Mouse (Mus musculus) heart, embryonic 11.5 days (tissue): ENCODE results near the gene Gabrg3. TPM values are rescaled to one million over a fixed set of nuclear protein-coding genes. Genes with fewer than 3 reads are reported as not detected.

Experiments used
- ATAC-seq: fragments of 200-750 bp; cut with Nextera tagmentation; replicated peaks from 2 replicates; pipeline ENCODE4 v1.8.0; 2017; ENCODE audit warnings: moderate library complexity; ENCODE audit not compliant: insufficient number of reproducible peaks, low FRiP score, low TSS enrichment
- H3K27ac ChIP-seq: fragments of 300-500 bp; sonication (generic); 2 replicates; pipeline ENCODE4 v1.5.1; 2014; ENCODE audit warnings: mild to moderate bottlenecking, low read depth, low read length
- H3K27me3 ChIP-seq: fragments of 300-500 bp; sonication (generic); 2 replicates; pipeline ENCODE4 v1.6.1; 2014; ENCODE audit warnings: mild to moderate bottlenecking, low read length, mixed read lengths; ENCODE audit not compliant: control insufficient read depth, insufficient read depth
- H3K36me3 ChIP-seq: fragments of 300-500 bp; sonication (generic); 2 replicates; pipeline ENCODE4 v1.6.1; 2014; ENCODE audit warnings: mild to moderate bottlenecking, low read length, moderate library complexity, mixed read lengths; ENCODE audit not compliant: control insufficient read depth, insufficient read depth
- H3K4me1 ChIP-seq: fragments of 300-500 bp; sonication (generic); 2 replicates; pipeline ENCODE4 v1.6.1; 2014; ENCODE audit warnings: low read length; ENCODE audit not compliant: control insufficient read depth, insufficient read depth
- H3K4me2 ChIP-seq: fragments of 300-500 bp; sonication (generic); 2 replicates; pipeline ENCODE4 v1.6.1; 2014; ENCODE audit warnings: mild to moderate bottlenecking, moderate library complexity
- H3K4me3 ChIP-seq: fragments of 300-500 bp; sonication (generic); 2 replicates; pipeline ENCODE4 v1.5.1; 2014; ENCODE audit warnings: low read depth, low read length
- H3K9ac ChIP-seq: fragments of 300-500 bp; sonication (generic); 2 replicates; pipeline ENCODE4 v1.6.1; 2014; ENCODE audit warnings: mild to moderate bottlenecking, low read depth, low read length, moderate library complexity
- H3K9me3 ChIP-seq: fragments of 300-500 bp; sonication (generic); replicated peaks from 2 replicates; pipeline ENCODE4 v1.6.1; 2016; ENCODE audit warnings: low read length; ENCODE audit not compliant: control insufficient read depth
- WGBS: fragments of 180-500 bp; shearing (Covaris S2); extraction: QIAGEN DNeasy Blood & Tissue Kit; methylation state at CpG from one replicate; pipeline ENCODE4 v1.1.7; 2014; ENCODE audit not compliant: insufficient replicate concordance; 5-methylcytosine and 5-hydroxymethylcytosine counted together
- polyA plus RNA-seq: library from polyadenylated mRNA; unstranded; fragments of >200 nt; fragmentation: Nextera tagmentation; extraction: Ambion mirVana; gene quantifications from 2 replicates; pipeline ENCODE4 v1.2.1, GENCODE M21; 2014

Gene Gabrg3
- polyA plus RNA-seq, 1 experiment from 2014 or later, result 0.59 TPM

GRCm38 (mm10) chr7:57166931-57167330, 220.1 kb downstream of the Gabrg3 start:
- 79% methylated on average over 3 of the region's 3 CpGs for WGBS
- H3K9ac ChIP-seq, result no peak overlapping the region

GRCm38 (mm10) chr7:57158211-57158610, 228.8 kb downstream of the Gabrg3 start:
- H3K4me3 ChIP-seq, result no peak overlapping the region
- no peaks in the 10 kb centered on the region for H3K9me3 ChIP-seq
- no peak overlapping the region for H3K27ac ChIP-seq
- WGBS, result 75% methylated on average over 3 of the region's 3 CpGs
- H3K36me3 ChIP-seq, result no peaks in the 10 kb centered on the region
- H3K27me3 ChIP-seq, result no peaks in the 10 kb centered on the region
- H3K4me1 ChIP-seq, result no peaks in the 10 kb centered on the region
- no peak overlapping the region for H3K4me2 ChIP-seq
- ATAC-seq, result no peak
- H3K9ac ChIP-seq, result no peak overlapping the region

More at GRCm38 (mm10) chr7:57166931-57167330, 220.1 kb downstream of the Gabrg3 start:
- no peak overlapping the region for H3K4me3 ChIP-seq
- no peak for ATAC-seq
- H3K9me3 ChIP-seq, result no peaks in the 10 kb centered on the region
- H3K4me1 ChIP-seq, result no peaks in the 10 kb centered on the region
- no peaks in the 10 kb centered on the region for H3K36me3 ChIP-seq
- H3K27ac ChIP-seq, result no peak overlapping the region
- H3K4me2 ChIP-seq, result no peak overlapping the region
- H3K27me3 ChIP-seq, result no peaks in the 10 kb centered on the region

DNA sequence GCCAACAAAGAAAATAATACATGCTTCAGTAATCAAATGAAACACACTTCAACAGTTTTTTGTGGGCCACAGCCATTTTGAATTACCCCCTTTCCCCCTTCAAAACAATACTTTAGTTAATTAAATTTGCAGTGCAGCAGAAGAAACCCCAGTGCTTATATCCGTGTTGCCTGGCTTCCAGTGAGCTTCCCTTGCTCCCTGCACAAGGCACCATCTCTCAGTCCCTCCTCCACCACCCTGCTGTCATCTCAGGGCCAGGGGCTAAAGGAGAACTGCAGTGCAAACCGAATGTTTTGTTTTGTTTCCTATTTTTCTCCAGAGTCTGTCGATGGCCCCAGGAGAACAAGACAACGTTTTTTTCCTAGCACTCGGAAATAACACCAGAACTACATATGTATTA, 233.2 kb downstream of the Gabrg3 start:
- H3K4me1 ChIP-seq, result no peaks in the 10 kb centered on the region
- no peak overlapping the region for H3K4me3 ChIP-seq
- no peak overlapping the region for H3K27ac ChIP-seq
- no peak overlapping the region for H3K4me2 ChIP-seq
- H3K9me3 ChIP-seq, result no peaks in the 10 kb centered on the region
- no peak for ATAC-seq
- 53% methylated on average over 5 of the region's 5 CpGs for WGBS
- no peaks in the 10 kb centered on the region for H3K27me3 ChIP-seq
- H3K9ac ChIP-seq, result no peak overlapping the region
- no peaks in the 10 kb centered on the region for H3K36me3 ChIP-seq

- WGBS, result 72% methylated on average over 5 of the region's 5 CpGs
- no peaks in the 10 kb centered on the region for H3K9me3 ChIP-seq
Observed at GRCm38 (mm10) chr7:57150768-57151167, 236.2 kb downstream of the Gabrg3 start.

GRCm38 (mm10) chr7:57138072-57138704, 248.8 kb downstream of the Gabrg3 start:
- Histone ChIP-seq H3K4me3 (no peak overlapping the region), H3K27ac (no peak overlapping the region), H3K27me3 (no peaks in the 10 kb centered on the region), H3K9ac (no peak overlapping the region), H3K4me2 (no peak overlapping the region), H3K4me1 (no peaks in the 10 kb centered on the region), H3K36me3 (no peaks in the 10 kb centered on the region), H3K9me3 (no peaks in the 10 kb centered on the region)
- 73% methylated on average over 4 of the region's 4 CpGs for WGBS
- no peak for ATAC-seq

More at GRCm38 (mm10) chr7:57150768-57151167, 236.2 kb downstream of the Gabrg3 start:
- Histone ChIP-seq H3K27ac (no peak overlapping the region), H3K9ac (no peak overlapping the region), H3K4me1 (no peaks in the 10 kb centered on the region), H3K27me3 (no peaks in the 10 kb centered on the region), H3K36me3 (no peaks in the 10 kb centered on the region), H3K4me3 (no peak overlapping the region), H3K4me2 (no peak overlapping the region)
- no peak for ATAC-seq

DNA sequence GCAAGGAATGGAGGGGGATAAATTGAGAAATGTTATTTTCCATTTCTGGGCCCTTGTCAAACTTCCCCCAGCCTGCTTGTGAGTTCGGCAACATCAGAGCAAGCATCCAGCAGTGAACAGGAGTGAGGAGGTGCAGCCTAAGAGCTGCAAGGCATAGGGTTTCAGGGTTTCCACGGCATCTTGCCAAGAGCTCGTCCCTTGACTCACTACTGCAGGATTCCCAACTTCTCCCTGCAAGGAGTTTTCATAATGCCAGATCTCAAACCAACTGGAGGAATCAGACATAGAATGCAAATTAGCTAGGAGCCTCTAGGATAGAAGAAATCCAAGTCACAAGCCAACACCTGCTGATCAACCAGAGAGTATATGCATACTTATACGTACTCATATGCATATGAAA, 254.0 kb downstream of the Gabrg3 start:
- Histone ChIP-seq H3K36me3 (no peaks in the 10 kb centered on the region), H3K9ac (no peak overlapping the region), H3K27me3 (no peaks in the 10 kb centered on the region), H3K9me3 (no peaks in the 10 kb centered on the region), H3K27ac (no peak overlapping the region), H3K4me1 (no peaks in the 10 kb centered on the region), H3K4me2 (no peak overlapping the region), H3K4me3 (no peak overlapping the region)
- 69% methylated on average over 4 of the region's 4 CpGs for WGBS
- ATAC-seq, result no peak

GRCm38 (mm10) chr7:57132471-57132870, 254.5 kb downstream of the Gabrg3 start:
- no peaks in the 10 kb centered on the region for H3K9me3 ChIP-seq
- no peak overlapping the region for H3K9ac ChIP-seq
- no peaks in the 10 kb centered on the region for H3K27me3 ChIP-seq
- no peak overlapping the region for H3K4me3 ChIP-seq
- H3K4me1 ChIP-seq, result no peaks in the 10 kb centered on the region
- no peak for ATAC-seq
- 83% methylated on average over 2 of the region's 2 CpGs for WGBS
- no peak overlapping the region for H3K4me2 ChIP-seq
- no peak overlapping the region for H3K27ac ChIP-seq
- H3K36me3 ChIP-seq, result no peaks in the 10 kb centered on the region

DNA sequence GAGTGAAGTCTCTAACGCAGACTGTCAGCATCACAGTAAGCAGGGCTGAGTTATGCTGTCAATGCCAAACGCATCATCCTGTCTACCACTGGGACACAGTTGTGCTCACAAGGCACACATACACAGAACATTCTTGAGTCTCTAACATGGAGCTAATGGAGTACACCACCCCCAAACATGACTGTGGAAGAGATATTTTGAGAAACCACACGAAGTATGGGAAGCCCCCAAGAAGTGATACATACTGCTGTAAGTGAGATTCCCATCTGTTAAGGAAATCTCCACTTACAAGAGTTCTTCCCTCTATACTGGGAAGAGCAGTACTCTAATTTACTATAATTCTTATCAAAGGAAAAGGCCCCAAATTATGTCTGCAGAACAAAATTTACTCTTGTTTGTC, 286.9 kb downstream of the Gabrg3 start:
- H3K36me3 ChIP-seq, result no peaks in the 10 kb centered on the region

DNA sequence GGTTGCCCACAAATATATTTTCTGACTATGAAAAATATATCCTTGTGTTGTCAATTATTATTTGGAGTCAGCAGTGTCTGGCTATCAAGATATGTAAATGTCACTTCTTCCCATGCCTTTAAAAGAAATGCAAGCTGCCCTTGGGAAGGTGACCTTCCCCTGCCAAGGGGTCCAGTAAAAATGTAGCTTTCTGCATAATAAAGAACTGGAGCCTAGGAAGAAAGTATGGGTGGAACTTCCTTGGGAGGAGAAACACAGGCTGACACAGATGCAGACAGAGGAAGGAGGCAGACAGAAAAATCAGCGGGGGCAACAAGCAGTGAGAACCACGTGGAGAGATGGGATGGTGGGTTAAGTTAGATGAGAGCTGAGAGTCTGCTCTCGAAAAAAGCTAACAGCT, 304.9 kb downstream of the Gabrg3 start:
- no peaks in the 10 kb centered on the region; the same call in 1 of the 2 replicates for H3K9me3 ChIP-seq
- H3K4me2 ChIP-seq, result no peak overlapping the region
- H3K27me3 ChIP-seq, result no peaks in the 10 kb centered on the region
- H3K27ac ChIP-seq, result no peak overlapping the region
- no peak overlapping the region for H3K4me3 ChIP-seq
- no peak for ATAC-seq
- H3K36me3 ChIP-seq, result no peaks in the 10 kb centered on the region
- WGBS, result 74% methylated on average over 3 of the region's 3 CpGs
- no peak overlapping the region for H3K9ac ChIP-seq
- no peaks in the 10 kb centered on the region for H3K4me1 ChIP-seq

More for the DNA sequence above, 286.9 kb downstream of the Gabrg3 start:
- no peak overlapping the region for H3K4me2 ChIP-seq
- WGBS, result 73% methylated on average over 3 of the region's 3 CpGs
- no peak overlapping the region for H3K4me3 ChIP-seq
- ATAC-seq, result no peak
- H3K27ac ChIP-seq, result no peak overlapping the region
- no peaks in the 10 kb centered on the region for H3K27me3 ChIP-seq
- H3K4me1 ChIP-seq, result no peaks in the 10 kb centered on the region
- no peaks in the 10 kb centered on the region for H3K9me3 ChIP-seq
- no peak overlapping the region for H3K9ac ChIP-seq
